Mouse (Mus musculus) hindbrain, postnatal 0 days (tissue): Measurements from ENCODE around the gene Kpna7. TPM values are rescaled to one million over a fixed set of nuclear protein-coding genes. Genes with fewer than 3 reads are reported as not detected.

Experiments
- ATAC-seq: fragments of 200-750 bp; cut with Nextera tagmentation; 2 replicates; pipeline ENCODE4 v1.8.0; 2017; ENCODE audit warnings: mild to moderate bottlenecking, moderate TSS enrichment, moderate library complexity
- DNase-seq: peaks from one replicate; pipeline ENCODE4 v3.0.0-alpha.2; 2015; ENCODE audit warnings: low spot score
- H3K27ac ChIP-seq: fragments of 300-500 bp; sonication (generic); 2 replicates; pipeline ENCODE4 v1.5.1; 2014; ENCODE audit warnings: mild to moderate bottlenecking
- H3K27me3 ChIP-seq: fragments of 300-500 bp; sonication (generic); 2 replicates; pipeline ENCODE4 v1.6.1; 2014; ENCODE audit warnings: low read length, mixed read lengths; ENCODE audit not compliant: insufficient read depth
- H3K36me3 ChIP-seq: fragments of 300-500 bp; sonication (generic); 2 replicates; pipeline ENCODE4 v1.6.1; 2014; ENCODE audit warnings: low read length, mixed read lengths; ENCODE audit not compliant: insufficient read depth
- H3K4me1 ChIP-seq: fragments of 300-500 bp; sonication (generic); 2 replicates; pipeline ENCODE4 v1.6.1; 2014; ENCODE audit warnings: antibody characterized with exemption, low read length, mixed read lengths; ENCODE audit not compliant: insufficient read depth
- H3K4me2 ChIP-seq: fragments of 300-500 bp; sonication (generic); 2 replicates; pipeline ENCODE4 v1.6.1; 2014; ENCODE audit warnings: low read depth, mild to moderate bottlenecking, low read length, moderate library complexity, mixed read lengths
- H3K4me3 ChIP-seq: fragments of 300-500 bp; sonication (generic); 2 replicates; pipeline ENCODE4 v1.5.1; 2014; ENCODE audit warnings: low read length
- H3K9ac ChIP-seq: fragments of 300-500 bp; sonication (generic); replicated peaks from 2 replicates; pipeline ENCODE4 v1.6.1; 2014; ENCODE audit warnings: mild to moderate bottlenecking, low read length, moderate library complexity, mixed read lengths
- H3K9me3 ChIP-seq: fragments of 300-500 bp; sonication (generic); 2 replicates; pipeline ENCODE4 v1.6.1; 2016; ENCODE audit warnings: low read length, mixed read lengths
- CTCF ChIP-seq: IDR thresholded peaks from 2 replicates; pipeline ENCODE4 v1.5.1; 2016; ENCODE audit warnings: antibody characterized with exemption, control low read depth, low read depth
- WGBS: fragments of 180-500 bp; shearing (Covaris S2); extraction: QIAGEN DNeasy Blood & Tissue Kit; methylation state at CpG from one replicate; pipeline ENCODE4 v1.1.7; 2014; 5-methylcytosine and 5-hydroxymethylcytosine counted together
- polyA plus RNA-seq: library from polyadenylated mRNA; unstranded; fragments of >200 nt; fragmentation: Nextera tagmentation; extraction: Ambion mirVana; gene quantifications from 2 replicates; pipeline ENCODE4 v1.2.1, GENCODE M21; 2015
- total RNA-seq: library from RNA; depleted of rRNA; stranded (reverse); fragments of >200 nt; gene quantifications from 2 replicates; pipeline ENCODE4 v1.2.3, GENCODE M21; 2014

Kpna7 gene
- total and polyA plus RNA-seq, 2 experiments from 2014 or later = 0.09 TPM; not detected in 1

GRCm38 (mm10) chr5:145123396-145123795 lies 39.6 kb upstream of the Kpna7 start:
- ATAC-seq (no peak), DNase-seq (no peak)
- 95% methylated on average over 19 of the region's 19 CpGs for WGBS
- Histone ChIP-seq H3K4me3 (no peak overlapping the region), H3K9ac (no peak overlapping the region), H3K27ac (no peak overlapping the region), H3K4me2 (no peak overlapping the region), H3K27me3 (no peaks in the 10 kb centered on the region), H3K4me1 (no peaks in the 10 kb centered on the region), H3K9me3 (no peaks in the 10 kb centered on the region), H3K36me3 (peaks cover 20% of the 10 kb centered on the region; the same call in 1 of the 2 replicates)
- no peak for TF ChIP-seq CTCF

DNA sequence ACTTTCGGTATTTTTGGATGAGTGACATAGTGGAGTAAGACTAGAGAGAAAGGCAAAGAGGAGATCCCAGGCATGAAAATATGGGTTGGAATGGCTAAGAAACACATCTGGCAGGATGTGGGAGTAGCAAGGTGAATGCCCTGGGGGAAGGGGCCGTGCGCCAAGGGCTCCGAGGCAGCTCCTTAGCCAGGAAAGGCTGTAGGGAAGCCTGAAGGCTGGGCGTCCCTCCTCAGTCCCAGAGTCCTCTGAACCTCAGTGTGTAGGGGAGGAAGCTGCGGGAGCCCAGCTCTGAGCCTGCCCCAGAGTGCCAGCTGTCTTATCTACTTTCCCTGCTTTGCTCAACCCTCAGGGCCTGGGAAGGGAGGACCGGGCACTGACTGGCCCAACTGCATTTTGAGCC lies 37.1 kb upstream of the Kpna7 start:
- H3K9ac ChIP-seq = no peak overlapping the region
- H3K27me3 ChIP-seq = no peaks in the 10 kb centered on the region
- DNase-seq = no peak
- no peaks in the 10 kb centered on the region for H3K4me1 ChIP-seq
- no peak overlapping the region for H3K27ac ChIP-seq
- TF ChIP-seq CTCF = no peak
- H3K36me3 ChIP-seq = peaks cover 8% of the 10 kb centered on the region; the same call in 1 of the 2 replicates
- no peak overlapping the region for H3K4me2 ChIP-seq
- ATAC-seq = no peak
- WGBS = 86% methylated on average over 7 of the region's 7 CpGs
- H3K9me3 ChIP-seq = no peaks in the 10 kb centered on the region
- no peak overlapping the region for H3K4me3 ChIP-seq

- 90% methylated on average over 2 of the region's 2 CpGs for WGBS
- ATAC-seq (no peak), DNase-seq (no peak)
- H3K4me3 ChIP-seq = no peak overlapping the region
- no peak overlapping the region for H3K4me2 ChIP-seq
- peaks cover 6% of the 10 kb centered on the region; the same call in 1 of the 2 replicates for H3K36me3 ChIP-seq
- H3K9ac ChIP-seq = no peak overlapping the region
- H3K27ac ChIP-seq = no peak overlapping the region
- H3K27me3 ChIP-seq = no peaks in the 10 kb centered on the region
- H3K4me1 ChIP-seq = no peaks in the 10 kb centered on the region
- TF ChIP-seq CTCF = peak; percentile 40
- no peaks in the 10 kb centered on the region for H3K9me3 ChIP-seq
Observed at GRCm38 (mm10) chr5:145119385-145119784, 35.6 kb upstream of the Kpna7 start.

DNA sequence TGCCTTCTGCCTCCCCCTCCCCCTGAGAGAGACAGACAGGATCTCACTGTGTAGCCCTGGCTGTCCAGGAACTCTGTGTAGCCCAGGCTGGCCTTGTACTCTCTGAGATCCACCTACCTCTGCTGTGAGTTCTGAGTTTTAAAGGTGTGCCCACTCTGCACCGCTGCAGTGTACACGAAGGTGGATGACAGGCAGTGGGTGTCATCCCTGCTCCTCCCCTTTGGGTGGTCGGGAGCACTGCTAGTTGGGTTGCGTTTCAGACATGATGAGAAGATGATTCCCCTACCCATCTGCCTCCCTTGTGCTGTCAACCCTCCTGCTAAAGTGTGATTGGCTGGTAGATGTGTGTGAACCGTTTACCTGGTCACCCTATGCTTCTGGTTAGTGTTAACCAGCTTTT lies 34.6 kb upstream of the Kpna7 start:
- no peak for TF ChIP-seq CTCF
- no peaks in the 10 kb centered on the region for H3K27me3 ChIP-seq
- no peak overlapping the region for H3K27ac ChIP-seq
- no peak overlapping the region for H3K4me3 ChIP-seq
- H3K4me1 ChIP-seq = no peaks in the 10 kb centered on the region
- DNase-seq (no peak), ATAC-seq (no peak)
- 92% methylated on average over 5 of the region's 5 CpGs for WGBS
- H3K9ac ChIP-seq = no peak overlapping the region
- H3K36me3 ChIP-seq = no peaks in the 10 kb centered on the region
- no peak overlapping the region for H3K4me2 ChIP-seq
- no peaks in the 10 kb centered on the region for H3K9me3 ChIP-seq

DNA sequence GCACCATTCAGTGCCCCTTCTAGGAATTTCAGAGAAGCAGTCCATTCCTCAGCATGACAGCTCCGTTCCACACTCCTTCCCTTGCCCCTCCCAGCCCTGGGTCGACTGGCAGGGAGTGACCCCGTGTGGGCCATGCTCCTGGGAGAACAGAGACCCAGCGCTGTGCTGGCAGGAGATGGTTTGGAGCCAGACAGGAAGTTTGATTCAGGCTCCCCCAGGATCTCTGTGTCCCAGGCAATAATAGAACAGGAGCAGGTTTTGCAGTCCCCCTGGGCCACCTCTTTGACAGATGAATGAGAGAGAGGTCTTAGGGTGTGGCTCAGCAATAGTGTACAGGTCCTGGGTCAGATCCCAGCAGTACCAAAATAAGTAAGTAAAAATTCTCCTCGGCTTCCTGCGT lies 34.2 kb upstream of the Kpna7 start:
- TF ChIP-seq CTCF = no peak
- Histone ChIP-seq H3K27ac (no peak overlapping the region), H3K4me3 (no peak overlapping the region), H3K9me3 (no peaks in the 10 kb centered on the region), H3K4me1 (no peaks in the 10 kb centered on the region), H3K9ac (no peak overlapping the region), H3K27me3 (no peaks in the 10 kb centered on the region), H3K4me2 (no peak overlapping the region), H3K36me3 (no peaks in the 10 kb centered on the region)
- DNase-seq (no peak), ATAC-seq (no peak)
- WGBS = 53% methylated on average over 6 of the region's 6 CpGs

DNA sequence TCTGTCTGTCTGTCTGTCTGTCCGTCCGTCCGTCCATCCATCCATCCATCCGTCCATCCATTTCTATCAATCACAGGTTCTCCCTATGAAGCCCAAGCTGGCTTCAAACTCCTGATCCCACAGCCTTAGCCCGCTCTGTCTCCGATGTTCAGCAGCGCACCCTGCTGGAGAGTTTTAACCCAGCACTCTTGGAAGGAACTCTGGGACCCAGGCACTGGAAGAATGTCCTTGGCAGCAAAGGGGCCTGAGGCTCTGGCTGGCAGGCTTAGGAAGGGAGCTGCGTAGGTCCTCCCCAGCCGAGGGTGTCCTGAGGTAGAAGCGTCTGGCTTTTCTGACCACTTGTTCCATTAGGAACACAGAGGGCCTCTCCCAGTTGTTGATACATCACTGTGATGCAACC lies 33.1 kb upstream of the Kpna7 start:
- no peak overlapping the region for H3K27ac ChIP-seq
- no peak for ATAC-seq
- H3K9ac ChIP-seq = no peak overlapping the region
- no peaks in the 10 kb centered on the region for H3K9me3 ChIP-seq
- WGBS = 43% methylated on average over 10 of the region's 10 CpGs
- TF ChIP-seq CTCF = peak; percentile 66
- DNase-seq = peak; percentile 58
- H3K4me3 ChIP-seq = no peak overlapping the region
- H3K4me2 ChIP-seq = no peak overlapping the region
- no peaks in the 10 kb centered on the region for H3K27me3 ChIP-seq
- no peaks in the 10 kb centered on the region for H3K4me1 ChIP-seq
- no peaks in the 10 kb centered on the region for H3K36me3 ChIP-seq

DNA sequence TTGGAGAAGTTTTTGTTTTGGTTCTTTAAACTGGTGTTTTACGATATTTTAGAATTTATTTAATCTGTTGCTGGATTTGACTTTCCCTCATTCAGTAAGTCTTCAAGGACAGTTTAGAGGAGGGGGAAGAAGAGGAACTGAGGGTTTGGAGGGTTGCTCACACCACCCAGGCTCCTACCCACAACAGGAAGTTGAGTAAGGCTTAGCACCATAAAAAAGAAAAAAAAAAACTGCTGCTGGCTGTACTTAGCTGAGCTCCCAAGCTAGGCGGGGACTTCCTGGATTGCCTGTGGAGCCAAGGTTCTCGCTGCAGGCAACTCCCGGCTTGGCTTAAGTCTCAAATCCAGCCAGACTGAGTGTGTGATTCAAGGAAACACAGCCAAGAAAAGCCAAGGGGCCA lies 32.5 kb upstream of the Kpna7 start:
- Histone ChIP-seq H3K4me2 (no peak overlapping the region), H3K4me3 (no peak overlapping the region), H3K9ac (no peak overlapping the region), H3K9me3 (no peaks in the 10 kb centered on the region), H3K36me3 (no peaks in the 10 kb centered on the region), H3K27ac (no peak overlapping the region), H3K27me3 (no peaks in the 10 kb centered on the region), H3K4me1 (no peaks in the 10 kb centered on the region)
- peak; percentile 11 for DNase-seq
- ATAC-seq = no peak
- WGBS = 54% methylated on average over 4 of the region's 4 CpGs
- TF ChIP-seq CTCF = no peak
